Mouse (Mus musculus): ENCODE measurements at regions not wholly inside any gene's neighbourhood (a gene's known extent, or its start where the extent isn't known, plus 50 kb on each side); places are given as distances from the start of the nearest gene placed in this dataset.

DNA sequence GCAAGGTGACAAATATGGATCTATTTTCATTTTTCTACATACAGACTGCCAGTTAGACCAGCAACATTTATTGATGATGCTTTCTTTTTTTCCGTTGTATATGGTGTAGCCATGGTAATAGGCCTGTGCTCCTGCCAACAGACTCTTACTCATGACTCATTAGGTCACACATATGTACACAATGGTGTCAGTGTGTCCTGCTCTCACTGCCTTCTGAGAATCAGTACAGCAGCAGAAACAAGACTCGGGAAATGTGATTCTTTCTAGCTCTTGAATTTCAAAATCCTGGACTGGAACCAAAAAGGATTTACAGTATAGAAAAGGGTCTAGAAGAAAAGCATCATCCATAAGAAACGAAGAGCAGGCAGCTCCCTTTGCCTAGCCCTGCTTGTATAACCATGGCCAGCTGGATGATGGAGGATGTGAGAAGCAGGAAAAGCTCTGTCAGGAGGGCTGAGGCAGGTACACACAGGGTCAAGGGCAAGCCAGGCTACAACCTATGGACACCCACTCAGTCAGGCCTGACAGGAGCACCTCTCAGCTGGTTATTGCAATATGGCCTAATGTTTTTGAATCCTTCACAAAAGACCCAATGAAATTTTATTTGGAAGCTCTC, 132.2 kb downstream of the Tmem17 start:
- DNase-seq: no peak

GRCm38 (mm10) chr11:22644877-22645276, 133.0 kb downstream of the Tmem17 start:
- no peak for DNase-seq

GRCm38 (mm10) chr11:22646192-22646936, 134.5 kb downstream of the Tmem17 start:
- no peak for DNase-seq

DNA sequence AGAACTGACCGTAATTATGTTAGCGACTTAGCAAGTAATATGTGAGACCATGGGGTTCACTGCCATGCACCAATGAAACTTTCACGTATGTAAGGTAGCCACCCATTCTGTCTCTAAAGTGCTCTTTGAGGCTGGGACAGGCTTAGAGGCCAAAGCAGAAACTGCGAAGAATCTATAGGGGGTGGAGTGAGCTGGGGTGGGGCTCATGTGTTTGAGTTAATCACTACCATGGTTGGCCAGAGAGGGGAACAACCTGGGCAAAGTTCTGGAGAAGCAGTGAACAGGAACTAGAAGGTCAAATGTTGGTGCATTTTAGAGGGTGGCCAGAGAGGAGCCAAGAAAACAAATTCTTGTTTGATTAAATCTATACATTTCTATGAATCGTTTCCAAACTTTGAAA, 136.4 kb downstream of the Tmem17 start:
- peak; percentile 56 for DNase-seq

GRCm38 (mm10) chr11:22650771-22651170, 138.9 kb downstream of the Tmem17 start:
- DNase-seq: no peak

GRCm38 (mm10) chr11:22651313-22651712, 139.4 kb downstream of the Tmem17 start:
- DNase-seq: no peak

DNA sequence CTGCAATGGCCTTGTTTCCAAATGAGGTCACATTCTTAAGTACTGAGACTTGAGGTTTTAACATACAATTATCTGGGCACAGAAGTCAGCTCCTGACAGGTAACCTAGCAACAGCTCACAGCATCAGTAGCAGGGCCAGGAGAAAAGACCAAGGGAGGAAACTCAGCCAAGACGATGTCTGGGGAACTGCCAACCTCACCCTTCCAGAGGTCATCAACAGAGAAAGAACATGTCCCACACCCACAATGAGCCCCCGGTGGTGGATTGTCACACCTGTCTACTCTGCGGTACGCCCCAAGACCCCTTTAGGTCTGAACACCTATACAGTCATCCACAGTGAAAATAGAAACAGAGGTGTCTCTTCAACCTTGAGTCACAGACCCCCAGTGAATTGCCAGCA, 140.0 kb downstream of the Tmem17 start:
- no peak for DNase-seq

DNA sequence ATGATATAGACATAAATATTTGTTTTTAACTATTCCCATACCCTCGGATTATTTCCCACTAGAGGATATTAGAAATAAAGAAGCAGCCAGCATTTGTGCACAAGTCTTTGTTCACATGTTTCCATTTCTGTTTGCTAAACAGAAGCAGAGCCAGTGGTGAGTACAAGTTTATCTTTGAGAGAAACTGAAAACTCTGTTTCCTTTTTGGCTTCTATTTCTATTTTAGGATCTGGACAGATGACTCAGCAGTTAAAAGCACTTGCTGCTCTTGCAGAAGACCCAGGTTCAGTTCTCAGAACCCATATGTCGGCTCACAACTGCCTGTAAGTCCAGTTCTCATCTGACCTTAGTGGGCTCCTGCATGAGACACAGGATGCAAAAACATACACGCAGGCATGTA, 141.0 kb downstream of the Tmem17 start:
- no peak for DNase-seq

- no peak for DNase-seq
Measured at GRCm38 (mm10) chr11:22653366-22653765, 141.5 kb downstream of the Tmem17 start.

DNA sequence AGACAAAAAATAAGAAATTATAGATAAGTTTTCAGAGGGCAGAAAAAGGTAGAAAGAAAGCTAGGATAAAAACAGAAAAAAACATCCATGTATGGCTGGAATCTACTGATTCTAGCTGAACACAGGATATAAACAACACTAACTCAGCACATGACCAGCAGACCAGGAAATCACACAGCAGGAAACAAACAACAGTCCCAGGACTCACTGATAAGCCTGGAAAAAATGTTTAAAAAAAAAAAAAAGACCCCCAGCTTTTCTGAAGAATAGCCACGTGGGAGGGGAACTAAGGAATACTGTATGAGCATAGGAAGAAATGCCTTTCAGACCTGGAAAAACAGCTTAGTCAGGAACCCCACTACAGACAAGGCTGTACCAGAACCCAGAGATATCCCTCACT, 145.7 kb downstream of the Tmem17 start:
- no peak for DNase-seq

GRCm38 (mm10) chr11:22661072-22661471, 149.2 kb downstream of the Tmem17 start:
- peak; percentile 57 for DNase-seq

DNA sequence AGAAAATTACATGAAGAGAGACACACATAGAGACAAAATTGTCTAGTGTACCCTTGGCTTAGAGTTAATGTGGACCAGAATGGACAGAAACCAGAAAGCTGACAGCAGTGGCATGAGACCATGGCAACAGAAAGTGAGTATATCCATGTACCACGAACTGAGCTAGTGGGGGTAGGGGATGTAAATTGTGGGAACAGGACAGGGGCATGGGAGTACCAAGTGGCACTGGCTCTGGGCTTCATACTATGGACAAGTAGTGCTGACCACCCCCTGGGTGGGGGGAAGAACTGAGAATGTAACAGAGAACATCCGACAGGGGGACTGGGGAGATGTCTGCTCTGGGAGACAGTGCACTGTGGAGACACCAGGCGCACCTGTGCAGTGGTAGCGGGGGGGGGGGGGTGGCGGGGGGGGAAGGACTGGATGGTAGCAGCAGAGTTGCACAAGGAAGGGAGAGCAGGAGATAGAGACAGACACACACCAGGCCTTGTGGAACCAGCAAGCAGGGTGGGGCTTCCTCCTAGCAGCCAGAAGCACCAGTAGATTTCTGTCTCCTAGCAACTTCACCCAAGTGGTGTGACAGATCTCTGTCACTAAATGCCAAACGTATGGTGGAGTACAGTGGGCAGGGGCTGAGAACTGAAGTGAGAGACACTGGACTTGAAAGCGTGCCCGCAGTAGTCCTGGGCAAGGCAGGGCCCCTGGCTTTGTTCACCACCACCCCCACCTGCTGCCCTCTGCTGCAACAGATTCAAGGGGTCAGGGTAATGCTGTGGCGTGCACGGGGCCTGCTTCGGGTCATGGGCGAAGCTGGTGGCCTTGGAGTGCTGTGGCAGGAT, 150.0 kb downstream of the Tmem17 start:
- no peak for DNase-seq

GRCm38 (mm10) chr11:22665978-22666377, 154.1 kb downstream of the Tmem17 start:
- no peak for DNase-seq

GRCm38 (mm10) chr11:22666378-22666777, 154.5 kb downstream of the Tmem17 start:
- no peak for DNase-seq

GRCm38 (mm10) chr11:22668220-22668619, 156.3 kb downstream of the Tmem17 start:
- no peak for DNase-seq

- DNase-seq: no peak
Measured at GRCm38 (mm10) chr11:22669267-22669666, 157.4 kb downstream of the Tmem17 start.

DNA sequence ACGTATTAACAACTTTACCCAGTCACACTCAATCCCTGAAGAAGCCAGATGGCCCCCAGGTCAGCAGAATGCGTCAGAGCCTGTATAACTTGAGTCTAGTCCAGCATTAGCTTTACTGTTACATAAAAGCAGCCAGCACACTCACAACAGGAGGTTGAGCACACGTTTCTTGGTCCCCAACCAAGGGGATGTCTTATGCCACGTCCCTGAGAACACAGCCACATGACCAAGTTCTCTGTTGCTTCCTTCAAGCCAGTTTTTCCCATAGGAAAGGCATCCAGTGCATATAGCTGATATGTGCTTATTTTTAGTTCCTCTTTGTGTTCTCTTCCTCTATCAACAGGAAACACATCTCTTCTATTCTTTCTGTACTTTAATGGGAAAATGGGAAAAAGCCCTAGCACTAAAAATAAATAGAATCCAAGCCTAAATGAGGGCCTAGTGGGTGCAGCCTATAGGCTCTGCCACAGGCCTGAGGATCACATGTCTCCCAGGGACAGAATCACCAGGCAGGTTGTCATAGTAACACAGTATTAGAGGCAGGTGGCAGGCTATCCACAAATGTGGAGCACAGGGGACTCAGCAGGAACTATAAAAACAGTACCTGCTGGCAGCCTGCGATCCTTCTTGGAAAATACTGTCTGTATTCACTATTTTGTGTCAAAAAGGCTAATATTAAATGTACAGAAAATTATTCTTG, 160.1 kb downstream of the Tmem17 start:
- DNase-seq: no peak

DNA sequence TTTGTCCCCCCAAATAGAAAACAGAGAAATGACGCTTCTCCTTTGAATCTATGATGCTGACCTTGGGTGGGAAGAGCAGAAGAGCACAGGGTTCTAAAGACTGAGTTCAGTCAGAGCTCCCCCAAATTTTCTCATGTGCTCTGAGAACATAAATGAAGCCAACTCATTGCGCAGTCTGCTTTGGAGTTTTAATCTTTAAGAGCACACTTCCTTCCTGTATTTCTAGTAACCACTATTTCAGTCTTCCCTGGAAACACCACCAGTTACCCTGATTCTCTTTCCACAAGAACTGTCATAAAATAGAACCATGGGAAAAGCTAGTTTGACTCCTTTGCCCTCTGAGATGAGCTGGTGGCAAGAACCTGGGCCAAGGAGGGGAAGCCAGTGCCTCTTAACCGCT, 163.2 kb downstream of the Tmem17 start:
- no peak for DNase-seq

DNA sequence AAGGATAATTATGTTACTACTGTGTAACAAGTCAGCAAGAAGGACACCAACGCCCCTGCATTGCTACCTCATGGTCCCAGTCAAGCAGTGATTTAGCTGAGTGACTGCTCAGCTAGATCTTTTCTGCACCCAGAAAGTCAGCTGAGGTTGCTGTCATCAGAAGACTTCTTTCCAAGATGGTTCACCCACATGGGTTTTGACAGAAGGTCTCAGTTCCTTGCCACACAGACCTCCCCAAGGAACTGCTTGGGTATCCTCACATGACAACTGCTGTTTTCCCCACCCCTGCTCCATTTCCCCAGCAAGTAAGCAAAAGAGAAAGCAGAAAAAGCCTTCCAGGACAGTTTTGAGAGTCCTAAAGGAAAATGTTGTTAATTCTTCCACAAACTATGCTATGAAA, 163.9 kb downstream of the Tmem17 start:
- DNase-seq: no peak

DNA sequence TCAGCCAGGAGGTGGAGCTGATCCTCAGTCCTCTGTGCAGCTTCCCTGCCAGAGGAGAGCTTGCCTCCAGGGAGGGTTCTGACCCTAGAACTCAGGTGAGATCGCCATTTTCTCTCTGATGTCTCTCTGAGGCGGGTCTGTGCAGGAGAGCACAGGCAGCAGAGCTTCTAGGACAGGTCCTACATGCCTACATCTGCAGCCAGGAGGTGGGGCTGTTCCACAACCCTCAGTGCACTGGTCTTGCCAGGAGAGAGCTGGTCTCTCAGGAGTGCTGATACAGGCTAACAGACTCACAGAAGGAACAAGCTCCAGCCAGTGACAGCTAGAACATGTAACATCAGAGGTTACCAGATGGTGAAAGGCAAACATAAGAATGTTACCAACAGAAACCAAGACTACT, 165.4 kb downstream of the Tmem17 start:
- peak; percentile 67 for DNase-seq

GRCm38 (mm10) chr11:22684576-22684975, 172.7 kb downstream of the Tmem17 start:
- DNase-seq: no peak

DNA sequence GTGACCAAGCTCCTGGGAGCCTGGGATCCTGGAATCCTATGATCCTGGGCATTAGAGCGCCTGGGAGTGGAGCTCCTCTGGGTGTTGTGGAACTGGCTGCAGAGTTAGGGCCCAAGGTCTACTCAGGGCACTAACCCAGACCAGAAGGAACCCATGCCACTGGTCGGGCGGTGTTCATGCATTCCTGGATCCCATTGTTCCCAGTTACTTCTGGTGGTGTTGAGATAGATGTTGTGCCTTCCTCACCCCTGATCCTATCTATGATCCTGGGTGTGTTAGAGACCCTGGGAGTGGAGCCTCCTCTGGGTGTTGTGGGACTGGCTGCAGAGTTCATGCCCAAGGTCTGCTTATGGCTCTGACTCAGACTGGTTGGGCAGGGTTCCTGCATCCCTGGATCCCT, 169.9 kb downstream of the B3gnt2 start:
- DNase-seq: no peak

DNA sequence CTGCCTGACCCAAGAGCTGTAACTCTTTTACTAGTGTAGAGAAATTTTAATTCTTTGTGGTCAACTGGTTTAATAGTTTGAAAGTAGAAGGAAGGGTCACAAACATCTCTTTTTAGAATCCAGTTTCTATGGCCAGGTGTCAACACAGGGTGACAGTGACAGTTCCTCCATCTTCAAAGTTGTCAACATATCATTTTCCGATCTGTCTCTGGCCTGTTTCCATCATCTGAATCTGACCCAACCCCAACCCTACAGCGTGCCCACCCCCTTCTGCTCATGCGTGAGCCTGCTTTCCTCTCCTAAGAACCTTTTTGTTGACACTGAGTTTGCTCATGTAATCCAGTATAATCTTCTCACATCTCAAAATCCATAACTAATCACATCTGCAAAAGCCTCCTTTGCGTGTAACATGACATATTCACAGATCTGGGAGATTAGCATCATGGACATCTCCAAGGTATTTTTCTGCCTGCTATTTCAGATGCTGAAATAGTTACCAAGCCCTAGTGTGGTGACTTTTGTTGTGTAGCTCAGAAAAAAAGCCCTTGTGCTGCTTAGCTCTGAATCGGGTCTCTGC, 168.4 kb downstream of the B3gnt2 start:
- no peak for DNase-seq

All from kidney, postnatal 10 days (tissue).